8 mouse cellular contexts compared by ENCODE assay signal in genomic region chr17:27051514-27051913, GRCm38 (mm10). TPM values are rescaled to one million over a fixed set of nuclear protein-coding genes. Genes with fewer than 3 reads are reported as not detected.
A peak's percentile ranks its signal among the peaks of the same experiment; 100 is the strongest.
DNase-seq lines count a peak whose midpoint lies in the region; ATAC-seq and TF ChIP-seq lines count a peak whose summit lies in the region.

No protein-coding gene starts in this region.

- H3K4me3 ChIP-seq in heart, embryonic 16.5 days (ENCODE audit: low read length) = no peak overlapping the region
- peak overlapping the region; percentile 22; the same call in 1 of the 2 replicates for H3K4me3 ChIP-seq in liver, embryonic 15.5 days (replicated peaks)
- H3K4me3 ChIP-seq in stomach, embryonic 16.5 days (replicated peaks; ENCODE audit: low read length) = 0 out of 2 replicates have a peak overlapping the region, but pooled peaks have one; percentile 3
- H3K4me3 ChIP-seq in left cerebral cortex, adult 2 months = no peak overlapping the region

- TF ChIP-seq CTCF in left cerebral cortex, adult 2 months (IDR thresholded peaks at IDR 0.05) = no peak

- peaks cover 9% of the 10 kb centered on the region for H3K4me1 ChIP-seq in heart, embryonic 16.5 days (ENCODE audit: control insufficient read depth, insufficient read depth, low read length)
- peaks cover 18% of the 10 kb centered on the region for H3K4me1 ChIP-seq in liver, embryonic 15.5 days (replicated peaks)
- peaks cover 16% of the 10 kb centered on the region for H3K4me1 ChIP-seq in stomach, embryonic 16.5 days (ENCODE audit: control insufficient read depth, insufficient read depth, low read length)

- 31% methylated on average over 11 of the region's 11 CpGs for whole genome bisulfite sequencing in heart, embryonic 16.5 days
- 25% methylated on average over 11 of the region's 11 CpGs for WGBS in liver, embryonic 15.5 days (ENCODE audit: insufficient replicate concordance)
- 23% methylated on average over 11 of the region's 11 CpGs for WGBS in stomach, embryonic 16.5 days

- intact Hi-C loops in left cerebral cortex, adult 2 months (cut with DNase I) = no loop called here

- no peak overlapping the region for H3K9ac ChIP-seq in heart, embryonic 16.5 days (ENCODE audit: low read length)
- H3K9ac ChIP-seq in liver, embryonic 15.5 days = no peak overlapping the region
- H3K9ac ChIP-seq in stomach, embryonic 16.5 days (ENCODE audit: low read length) = peak overlapping the region; percentile 61

- no peaks in the 10 kb centered on the region for H3K27me3 ChIP-seq in heart, embryonic 16.5 days (ENCODE audit: control insufficient read depth, insufficient read depth, low read length)
- H3K27me3 ChIP-seq in liver, embryonic 15.5 days = peaks cover 6% of the 10 kb centered on the region
- no peaks in the 10 kb centered on the region for H3K27me3 ChIP-seq in stomach, embryonic 16.5 days (ENCODE audit: control insufficient read depth, insufficient read depth, low read length)

- peak; percentile 61 to 70 for DNase-seq in adrenal gland, adult (ENCODE audit: inconsistent age in 2 of 2, low spot score in 1 of 2)
- no peak for DNase-seq in adrenal gland, postnatal 4 days (ENCODE audit: low spot score in 2 of 2)
- DNase-seq in R1 (ENCODE audit: low read depth, low spot score) = peak; percentile 82
- no peak for DNase-seq in urinary bladder, adult 2 months (ENCODE audit: low spot score)
- DNase-seq in left cerebral cortex, adult 2 months (ENCODE audit: extremely low spot score in 1 of 2, low spot score in 2 of 2) = no peak

- H3K4me2 ChIP-seq in heart, embryonic 16.5 days (ENCODE audit: low read depth, low read length) = peak overlapping the region; percentile 42
- peak overlapping the region; percentile 48 for H3K4me2 ChIP-seq in liver, embryonic 15.5 days
- H3K4me2 ChIP-seq in stomach, embryonic 16.5 days (ENCODE audit: low read depth, low read length) = peak overlapping the region; percentile 47; the same call in 1 of the 2 replicates

- H3K27ac ChIP-seq in heart, embryonic 16.5 days (ENCODE audit: low read length) = no peak overlapping the region
- H3K27ac ChIP-seq in liver, embryonic 15.5 days (replicated peaks) = no peak overlapping the region
- peak overlapping the region; percentile 61 for H3K27ac ChIP-seq in stomach, embryonic 16.5 days (ENCODE audit: low read length)
- H3K27ac ChIP-seq in left cerebral cortex, adult 2 months = no peak overlapping the region

- ATAC-seq in heart, embryonic 16.5 days (replicated peaks; ENCODE audit: extremely low read depth, insufficient read depth, low FRiP score) = 0 out of 2 replicates have a peak, but pooled peaks have one; percentile 11
- 0 out of 2 replicates have a peak, but pooled peaks have one; percentile 43 for ATAC-seq in liver, embryonic 15.5 days (ENCODE audit: insufficient read depth)
- peak; percentile 45; the same call in 1 of the 2 replicates for ATAC-seq in stomach, embryonic 16.5 days (ENCODE audit: insufficient read depth, low FRiP score)

- no peaks in the 10 kb centered on the region for H3K9me3 ChIP-seq in heart, embryonic 16.5 days (replicated peaks; ENCODE audit: control insufficient read depth, low read length)
- H3K9me3 ChIP-seq in liver, embryonic 15.5 days (replicated peaks) = no peaks in the 10 kb centered on the region
- H3K9me3 ChIP-seq in stomach, embryonic 16.5 days (replicated peaks; ENCODE audit: control insufficient read depth, low read length) = no peaks in the 10 kb centered on the region

- H3K36me3 ChIP-seq in heart, embryonic 16.5 days (ENCODE audit: control insufficient read depth, insufficient read depth) = no peaks in the 10 kb centered on the region
- H3K36me3 ChIP-seq in liver, embryonic 15.5 days (replicated peaks) = no peaks in the 10 kb centered on the region
- H3K36me3 ChIP-seq in stomach, embryonic 16.5 days (ENCODE audit: control insufficient read depth, insufficient read depth, low read length) = no peaks in the 10 kb centered on the region

RNA-seq across cellular contexts. Expression of gene Itpr3, which starts 5.6 kb away (rescaled TPM):
- total RNA-seq in adrenal gland, postnatal 4 days (2021) = 10 to 100 TPM; 13.6 to 19.4 TPM
- polyA plus RNA-seq in heart, embryonic 16.5 days (2015; fragmentation: Nextera tagmentation; extraction: Ambion mirVana) = 2.2 and 2.6 TPM in 2 replicates
- 0.67 and 0.89 TPM in 2 replicates for polyA plus RNA-seq in liver, embryonic 15.5 days (2015; fragmentation: Nextera tagmentation; extraction: Ambion mirVana)
- 15.0 and 16.7 TPM in 2 replicates for polyA plus RNA-seq in stomach, embryonic 16.5 days (2015; fragmentation: Nextera tagmentation; extraction: Ambion mirVana)
- 9.5 and 17.8 TPM in 2 replicates for polyA plus RNA-seq in urinary bladder, adult 2 months (2012; rRNA removed)
- 1 to 10 TPM; 2.2 to 3.3 TPM for total RNA-seq in left cerebral cortex, adult 2 months (2021)

RNA-seq across cellular contexts. Expression of gene Bak1, which starts 22.7 kb away (rescaled TPM):
- 10 to 100 TPM; 43.8 to 46.4 TPM for total RNA-seq in adrenal gland, postnatal 4 days (2021)
- polyA plus RNA-seq in heart, embryonic 16.5 days (2015; fragmentation: Nextera tagmentation; extraction: Ambion mirVana) = 5.8 and 6.2 TPM in 2 replicates
- polyA plus RNA-seq in liver, embryonic 15.5 days (2015; fragmentation: Nextera tagmentation; extraction: Ambion mirVana) = 2.0 and 2.1 TPM in 2 replicates
- polyA plus RNA-seq in stomach, embryonic 16.5 days (2015; fragmentation: Nextera tagmentation; extraction: Ambion mirVana) = 6.7 and 7.0 TPM in 2 replicates
- polyA plus RNA-seq in urinary bladder, adult 2 months (2012; rRNA removed) = 34.8 and 36.8 TPM in 2 replicates
- 10 to 100 TPM; 13.0 to 14.0 TPM for total RNA-seq in left cerebral cortex, adult 2 months (2021)

Comparison
In these comparisons a context has a peak if more than half of its experiments do, and no peak if none do; other contexts are left out.
1. DNase-seq: peak in adrenal gland, adult (2 of 2) and R1 (single experiment); none in adrenal gland, postnatal 4 days (0 of 2), urinary bladder, adult 2 months (single experiment) and left cerebral cortex, adult 2 months (0 of 2).
2. H3K4me3 ChIP-seq: peak in liver, embryonic 15.5 days (single experiment) and stomach, embryonic 16.5 days (single experiment); none in heart, embryonic 16.5 days (single experiment) and left cerebral cortex, adult 2 months (single experiment).
3. Peak in every context shown above with its lines, with median percentiles within 50 percentile points of each other: ATAC-seq and H3K4me2 ChIP-seq.